Mouse (Mus musculus): ENCODE results near the gene Uhrf2. TPM values are rescaled to one million over a fixed set of nuclear protein-coding genes. Genes with fewer than 3 reads are reported as not detected.

The Uhrf2 gene
- polyA plus RNA-seq, 1 experiment from 2014 or later: 49.5 TPM

DNA sequence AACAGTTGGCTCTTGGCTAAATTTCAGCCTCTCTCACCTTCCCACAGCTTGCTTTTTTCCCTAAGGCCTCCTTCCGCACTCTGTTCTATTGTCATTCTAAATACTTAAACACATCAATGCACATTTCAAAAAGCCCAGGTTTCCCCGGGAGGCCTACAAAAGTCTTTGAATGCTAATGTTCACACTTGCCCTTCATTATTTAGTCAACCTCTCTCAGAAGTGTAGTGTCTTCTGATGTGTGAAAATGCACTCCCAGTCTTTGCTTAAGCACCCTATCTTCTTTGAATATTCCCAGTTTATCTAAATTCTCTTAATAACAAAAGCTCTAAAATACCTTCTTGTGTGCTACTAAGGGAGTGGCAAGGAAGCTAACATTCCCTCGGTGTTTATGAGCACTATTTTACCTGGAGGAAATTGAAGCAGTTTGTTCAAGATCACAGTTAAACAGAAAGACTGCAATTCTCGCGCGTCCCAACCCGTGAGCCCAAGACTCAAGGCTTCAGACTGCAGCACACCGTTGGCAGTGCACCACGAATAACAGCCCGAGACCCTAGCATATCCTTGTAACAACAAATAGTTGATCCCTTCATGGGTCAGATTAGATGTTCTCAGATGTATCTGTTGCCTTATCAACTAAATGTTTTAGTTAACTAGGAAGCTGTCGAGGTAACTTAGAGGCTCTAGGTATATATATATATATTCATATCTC is 1.2 kb upstream of the Uhrf2 start:
- H3K9me3 ChIP-seq: no peaks in the 10 kb centered on the region
- no peak for ATAC-seq (ENCODE audit: low FRiP score, low read depth)
- peak overlapping the region; percentile 94 for H3K27ac ChIP-seq (replicated peaks)
- WGBS: 16% methylated on average over 11 of the region's 11 CpGs
- H3K27me3 ChIP-seq: no peaks in the 10 kb centered on the region
- no peak overlapping the region for H3K9ac ChIP-seq
- peak overlapping the region; percentile 65 for H3K4me2 ChIP-seq
- H3K4me1 ChIP-seq (replicated peaks): peaks cover 35% of the 10 kb centered on the region
- no peaks in the 10 kb centered on the region for H3K36me3 ChIP-seq
- peak overlapping the region; percentile 63 for H3K4me3 ChIP-seq

DNA sequence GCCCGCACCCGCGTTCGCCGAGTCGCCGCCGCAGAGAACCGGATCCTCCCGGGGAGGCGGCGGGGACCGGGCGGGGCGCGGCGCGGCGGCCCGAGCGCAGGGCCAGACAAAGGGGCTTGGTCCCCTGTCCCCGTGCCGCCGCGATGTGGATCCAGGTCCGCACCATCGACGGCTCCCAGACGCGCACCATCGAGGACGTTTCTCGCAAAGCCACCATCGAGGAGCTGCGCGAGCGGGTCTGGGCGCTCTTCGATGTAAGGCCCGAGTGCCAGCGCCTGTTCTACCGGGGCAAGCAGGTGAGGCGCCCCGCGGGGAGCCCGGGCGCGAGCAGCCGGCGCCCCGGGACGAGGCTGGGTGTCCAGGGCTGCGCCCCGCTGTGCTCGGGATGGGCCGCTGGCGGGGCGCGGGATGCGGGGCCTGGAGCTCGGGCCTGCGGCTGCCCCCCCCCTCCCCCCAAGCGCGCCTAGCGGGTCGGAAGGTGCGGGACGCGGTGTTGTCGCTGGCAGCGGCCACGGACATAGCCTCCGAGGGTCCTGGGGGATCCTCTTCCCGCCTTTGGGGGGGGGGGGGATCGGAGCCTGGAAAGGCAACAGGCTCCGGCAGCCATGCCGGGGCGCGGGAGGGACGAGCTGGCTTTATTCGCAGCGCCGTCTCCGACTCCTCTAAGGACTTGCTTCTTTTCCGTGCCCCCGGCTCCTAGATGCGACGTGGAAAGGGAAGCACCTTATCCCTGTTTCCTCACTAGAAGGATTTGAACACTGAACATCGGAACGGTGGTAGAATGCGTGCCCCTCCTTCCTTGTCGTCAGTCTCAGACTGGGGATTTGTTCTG is 539 bp downstream of the Uhrf2 start:
- no peaks in the 10 kb centered on the region for H3K9me3 ChIP-seq
- H3K4me2 ChIP-seq: peak overlapping the region; percentile 65
- H3K36me3 ChIP-seq: no peaks in the 10 kb centered on the region
- no peaks in the 10 kb centered on the region for H3K27me3 ChIP-seq
- H3K4me3 ChIP-seq: peak overlapping the region; percentile 63
- H3K4me1 ChIP-seq (replicated peaks): peaks cover 47% of the 10 kb centered on the region
- ATAC-seq (ENCODE audit: low FRiP score, low read depth): no peak
- under 1% methylated on average over 87 of the region's 92 CpGs for WGBS
- H3K27ac ChIP-seq (replicated peaks): peak overlapping the region; percentile 94
- H3K9ac ChIP-seq: peak overlapping the region; percentile 96

DNA sequence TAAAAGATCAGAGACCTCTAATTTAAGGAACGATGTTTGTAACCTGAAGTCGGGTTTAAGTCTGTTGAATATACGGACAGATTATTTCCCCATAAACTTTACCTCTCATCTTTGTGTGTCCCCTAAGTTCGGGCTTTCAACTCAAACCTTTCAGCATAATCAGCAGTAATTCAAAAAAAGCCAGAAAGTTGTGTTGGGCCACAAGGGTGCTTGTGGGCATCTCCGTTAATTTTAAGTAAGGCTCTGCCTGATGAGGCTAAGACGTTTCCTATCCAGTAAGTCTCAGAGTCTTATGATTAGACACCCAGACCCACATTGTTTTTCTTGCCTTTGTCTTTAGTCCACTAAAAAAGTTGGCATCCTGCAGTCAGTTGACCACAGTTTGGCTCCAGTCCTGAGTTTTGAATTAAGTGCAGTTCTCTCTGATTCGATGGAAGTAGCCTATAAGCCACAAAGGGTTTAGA is 1.2 kb downstream of the Uhrf2 start:
- no peaks in the 10 kb centered on the region for H3K27me3 ChIP-seq
- no peaks in the 10 kb centered on the region for H3K9me3 ChIP-seq
- 4% methylated on average over 7 of the region's 7 CpGs for WGBS
- H3K36me3 ChIP-seq: no peaks in the 10 kb centered on the region
- peak overlapping the region; percentile 65 for H3K4me2 ChIP-seq
- peak overlapping the region; percentile 94 for H3K27ac ChIP-seq (replicated peaks)
- H3K4me1 ChIP-seq (replicated peaks): peaks cover 51% of the 10 kb centered on the region
- no peak for ATAC-seq (ENCODE audit: low FRiP score, low read depth)
- H3K9ac ChIP-seq: peak overlapping the region; percentile 96
- H3K4me3 ChIP-seq: peak overlapping the region; percentile 63

DNA sequence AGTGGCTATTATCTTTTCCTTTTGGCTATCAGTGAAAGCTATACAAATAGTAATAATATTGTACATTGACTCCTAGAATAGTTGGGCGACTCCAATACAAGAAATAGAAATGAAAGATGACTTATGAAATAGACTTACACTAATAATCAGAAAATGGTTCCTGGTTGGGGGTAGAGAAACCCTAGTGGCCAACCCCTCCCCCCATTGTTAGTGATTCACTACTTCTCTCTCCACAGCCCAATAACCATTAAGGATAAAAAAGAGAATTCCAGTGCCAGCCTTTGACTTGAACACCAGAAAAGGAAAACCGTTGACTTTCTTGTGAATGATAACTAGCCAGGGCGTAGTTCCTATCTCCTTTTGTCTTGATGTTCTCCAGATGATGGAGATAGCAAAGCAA is 1.9 kb downstream of the Uhrf2 start:
- Histone ChIP-seq H3K27me3 (no peaks in the 10 kb centered on the region), H3K4me3 (peak overlapping the region; percentile 63), H3K4me2 (peak overlapping the region; percentile 65), H3K9ac (0 out of 2 replicates have a peak overlapping the region, but pooled peaks have one; percentile 96), H3K36me3 (no peaks in the 10 kb centered on the region), H3K27ac (replicated peaks) (no peak overlapping the region), H3K9me3 (no peaks in the 10 kb centered on the region), H3K4me1 (replicated peaks) (peaks cover 51% of the 10 kb centered on the region)
- no peak for ATAC-seq (ENCODE audit: low FRiP score, low read depth)
- WGBS: 49% methylated on average over 3 of the region's 3 CpGs

DNA sequence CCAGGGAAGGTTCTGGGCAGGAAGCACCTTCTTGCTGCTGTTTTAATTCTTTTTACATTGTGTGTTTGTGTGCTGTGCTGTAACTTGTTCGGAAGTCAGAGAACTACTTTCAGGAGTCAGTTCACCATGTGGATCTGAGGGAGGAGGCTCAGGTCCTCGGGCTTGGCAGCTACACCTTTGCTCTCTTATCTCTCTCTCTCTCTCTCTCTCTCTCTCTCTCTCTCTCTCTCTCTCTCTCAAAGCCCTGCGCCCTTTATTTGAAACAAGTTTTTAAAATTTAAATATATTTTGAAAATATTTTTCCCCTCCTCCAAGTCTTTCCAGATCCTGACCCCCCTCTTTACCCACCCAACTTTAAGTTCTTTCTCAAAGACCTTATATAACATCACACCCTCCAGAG is 5.0 kb downstream of the Uhrf2 start:
- Histone ChIP-seq H3K4me1 (replicated peaks) (peaks cover 40% of the 10 kb centered on the region), H3K4me2 (no peak overlapping the region), H3K9me3 (no peaks in the 10 kb centered on the region), H3K27ac (replicated peaks) (no peak overlapping the region), H3K36me3 (0 out of 2 replicates have a peak, but pooled peaks cover 4% of the 10 kb centered on the region), H3K9ac (no peak overlapping the region), H3K4me3 (no peak overlapping the region), H3K27me3 (no peaks in the 10 kb centered on the region)
- ATAC-seq (ENCODE audit: low FRiP score, low read depth): no peak
- 64% methylated on average over 3 of the region's 3 CpGs for WGBS

DNA sequence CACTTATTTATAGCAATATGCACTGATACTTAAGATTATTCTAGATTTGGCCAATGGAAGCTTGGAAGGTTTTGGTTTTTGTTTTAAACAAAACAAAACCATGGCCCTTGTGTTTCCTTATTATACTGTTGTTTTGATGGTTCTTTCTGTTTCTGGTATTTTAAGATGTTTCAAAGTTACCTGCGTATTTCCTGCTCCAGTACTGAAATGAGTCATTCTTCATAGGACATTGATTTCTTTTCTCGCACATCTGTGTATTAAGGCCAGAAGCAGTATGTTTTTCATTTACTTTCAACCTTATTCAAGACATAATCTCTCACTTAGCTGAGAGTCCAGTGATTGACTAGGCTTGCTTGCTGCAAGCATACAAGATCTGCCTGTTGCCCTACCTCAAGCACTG is 13.4 kb downstream of the Uhrf2 start:
- no peak overlapping the region for H3K9ac ChIP-seq
- no peaks in the 10 kb centered on the region for H3K4me1 ChIP-seq (replicated peaks)
- 96% methylated on average over 2 of the region's 2 CpGs for WGBS
- H3K9me3 ChIP-seq: no peaks in the 10 kb centered on the region
- no peak overlapping the region for H3K4me3 ChIP-seq
- peaks cover 4% of the 10 kb centered on the region; the same call in 1 of the 2 replicates for H3K36me3 ChIP-seq
- ATAC-seq (ENCODE audit: low FRiP score, low read depth): no peak
- no peak overlapping the region for H3K4me2 ChIP-seq
- H3K27me3 ChIP-seq: no peaks in the 10 kb centered on the region
- H3K27ac ChIP-seq (replicated peaks): no peak overlapping the region

DNA sequence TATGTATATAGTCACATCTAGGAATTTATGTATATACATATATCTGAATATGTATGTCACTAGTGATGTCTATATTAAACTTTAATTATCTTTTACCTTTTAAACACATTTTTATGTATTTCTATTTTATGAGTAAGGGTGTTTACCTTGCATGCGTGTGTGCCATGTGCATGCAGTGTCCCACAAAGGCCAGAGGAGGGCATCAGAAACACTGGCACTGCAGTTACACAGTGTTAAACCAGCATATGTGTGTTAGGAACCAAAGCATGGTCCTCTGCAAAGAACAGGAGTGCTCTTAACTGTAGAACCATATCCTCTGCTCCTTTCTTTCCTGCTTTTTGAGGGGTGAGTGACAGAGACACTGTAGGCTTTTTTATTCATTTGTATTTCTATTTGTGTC is 14.3 kb downstream of the Uhrf2 start:
- no peak overlapping the region for H3K9ac ChIP-seq
- no peak overlapping the region for H3K27ac ChIP-seq (replicated peaks)
- no peaks in the 10 kb centered on the region; the same call in 1 of the 2 replicates for H3K36me3 ChIP-seq
- no peaks in the 10 kb centered on the region for H3K27me3 ChIP-seq
- WGBS: 96% methylated on average over 1 of the region's 1 CpGs
- H3K4me3 ChIP-seq: no peak overlapping the region
- H3K9me3 ChIP-seq: no peaks in the 10 kb centered on the region
- no peak overlapping the region for H3K4me2 ChIP-seq
- H3K4me1 ChIP-seq (replicated peaks): no peaks in the 10 kb centered on the region
- no peak for ATAC-seq (ENCODE audit: low FRiP score, low read depth)

DNA sequence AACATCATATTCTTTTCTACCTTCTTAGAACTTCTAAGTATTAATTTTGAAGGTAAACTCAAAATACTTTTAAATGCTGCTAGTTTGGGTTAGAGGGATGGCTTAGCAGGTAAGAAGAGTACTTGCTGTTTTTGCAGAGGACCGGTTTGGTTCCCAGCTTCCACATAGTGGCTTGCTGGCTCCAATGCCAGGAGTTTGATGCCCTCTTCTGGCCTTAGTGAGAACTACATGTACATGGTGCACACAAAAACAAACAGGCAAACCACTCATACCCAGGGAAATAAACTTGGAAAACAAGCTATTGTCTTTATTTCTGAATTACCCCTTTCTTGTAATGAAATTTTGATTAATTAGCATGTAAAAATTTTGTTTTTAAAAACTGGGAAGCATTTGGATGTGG is 15.5 kb downstream of the Uhrf2 start:
- Histone ChIP-seq H3K9me3 (no peaks in the 10 kb centered on the region), H3K9ac (no peak overlapping the region), H3K27ac (replicated peaks) (no peak overlapping the region), H3K36me3 (no peaks in the 10 kb centered on the region; the same call in 1 of the 2 replicates), H3K27me3 (no peaks in the 10 kb centered on the region), H3K4me2 (no peak overlapping the region), H3K4me3 (no peak overlapping the region), H3K4me1 (replicated peaks) (no peaks in the 10 kb centered on the region)
- 65% methylated on average over 1 of the region's 1 CpGs for WGBS
- no peak for ATAC-seq (ENCODE audit: low FRiP score, low read depth)

DNA sequence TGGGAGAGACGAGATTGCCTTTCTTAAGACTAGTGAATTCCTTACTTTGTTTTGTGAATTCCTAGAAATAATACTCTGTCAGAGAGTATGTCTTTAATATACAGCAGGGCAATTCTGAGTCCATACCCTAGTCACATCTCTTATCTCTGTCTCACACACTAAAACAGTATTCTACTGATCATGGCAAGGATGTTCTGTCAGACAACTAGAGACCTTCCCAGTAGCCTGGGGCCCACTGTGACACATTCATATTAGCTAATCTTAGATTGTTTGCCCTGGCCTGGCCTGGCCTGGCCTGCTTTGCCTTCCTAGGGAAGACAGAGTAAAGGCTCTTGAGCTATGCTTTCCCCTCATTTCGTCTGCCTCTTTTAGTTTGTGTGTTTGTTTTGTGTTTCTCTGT is 20.3 kb downstream of the Uhrf2 start:
- 89% methylated on average over 2 of the region's 2 CpGs for WGBS
- no peak for ATAC-seq (ENCODE audit: low FRiP score, low read depth)

DNA sequence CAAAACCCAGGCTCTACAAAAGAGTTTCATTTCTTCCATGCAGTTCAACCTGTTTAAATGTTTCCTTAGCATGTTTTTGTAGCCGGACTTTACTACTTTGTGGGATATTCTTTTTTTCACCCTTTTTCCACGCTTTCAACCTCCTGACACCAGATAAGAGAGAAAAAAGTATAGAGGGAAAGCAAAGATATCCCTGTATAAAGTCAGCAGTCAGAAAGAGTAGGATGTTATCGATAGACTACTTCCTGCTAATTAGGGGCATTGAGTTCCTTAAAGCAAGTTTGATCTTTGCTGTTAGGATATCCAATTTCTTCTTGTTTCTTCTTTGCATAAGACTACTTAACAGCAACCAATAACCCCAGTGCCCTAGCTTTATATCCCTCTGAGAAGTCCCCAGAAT is 21.2 kb downstream of the Uhrf2 start:
- no peak overlapping the region for H3K27ac ChIP-seq (replicated peaks)
- H3K36me3 ChIP-seq: 0 out of 2 replicates have a peak, but pooled peaks cover 4% of the 10 kb centered on the region
- H3K9me3 ChIP-seq: no peaks in the 10 kb centered on the region
- no peaks in the 10 kb centered on the region for H3K27me3 ChIP-seq
- 94% methylated on average over 3 of the region's 3 CpGs for WGBS
- H3K4me1 ChIP-seq (replicated peaks): no peaks in the 10 kb centered on the region
- H3K4me2 ChIP-seq: no peak overlapping the region
- ATAC-seq (ENCODE audit: low FRiP score, low read depth): no peak
- H3K9ac ChIP-seq: no peak overlapping the region
- no peak overlapping the region for H3K4me3 ChIP-seq

More for the DNA sequence above, 20.3 kb downstream of the Uhrf2 start:
- Histone ChIP-seq H3K4me1 (replicated peaks) (no peaks in the 10 kb centered on the region), H3K27ac (replicated peaks) (no peak overlapping the region), H3K4me2 (no peak overlapping the region), H3K9ac (no peak overlapping the region), H3K4me3 (no peak overlapping the region), H3K36me3 (no peaks in the 10 kb centered on the region; the same call in 1 of the 2 replicates), H3K9me3 (no peaks in the 10 kb centered on the region), H3K27me3 (no peaks in the 10 kb centered on the region)

DNA sequence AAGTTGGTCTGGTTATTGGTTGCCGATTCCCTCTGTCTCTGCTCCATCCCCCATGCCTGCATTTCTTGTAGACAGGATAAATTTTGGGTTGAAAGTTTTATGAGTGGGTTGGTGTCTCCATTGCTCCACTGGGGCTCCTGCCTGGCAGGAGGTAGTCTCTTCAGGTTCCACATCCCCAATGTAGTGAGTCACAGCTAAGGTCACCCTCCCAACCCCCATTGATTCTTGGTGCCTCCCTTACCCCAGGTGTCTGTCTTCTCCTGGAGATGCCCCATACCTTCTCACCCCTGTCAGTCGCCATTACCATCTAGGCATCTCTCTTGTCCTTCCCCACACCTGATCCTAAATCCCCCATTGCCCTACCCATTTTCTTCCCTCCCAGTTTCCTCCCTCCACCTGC is 23.9 kb downstream of the Uhrf2 start:
- 0 out of 2 replicates have a peak, but pooled peaks cover 4% of the 10 kb centered on the region for H3K36me3 ChIP-seq
- H3K4me1 ChIP-seq (replicated peaks): no peaks in the 10 kb centered on the region
- no peak overlapping the region for H3K27ac ChIP-seq (replicated peaks)
- no peaks in the 10 kb centered on the region for H3K9me3 ChIP-seq
- H3K4me2 ChIP-seq: no peak overlapping the region
- 95% methylated on average over 2 of the region's 2 CpGs for WGBS
- no peak overlapping the region for H3K4me3 ChIP-seq
- H3K9ac ChIP-seq: no peak overlapping the region
- H3K27me3 ChIP-seq: no peaks in the 10 kb centered on the region
- 0 out of 2 replicates have a peak, but pooled peaks have one; percentile 51 for ATAC-seq (ENCODE audit: low FRiP score, low read depth)

DNA sequence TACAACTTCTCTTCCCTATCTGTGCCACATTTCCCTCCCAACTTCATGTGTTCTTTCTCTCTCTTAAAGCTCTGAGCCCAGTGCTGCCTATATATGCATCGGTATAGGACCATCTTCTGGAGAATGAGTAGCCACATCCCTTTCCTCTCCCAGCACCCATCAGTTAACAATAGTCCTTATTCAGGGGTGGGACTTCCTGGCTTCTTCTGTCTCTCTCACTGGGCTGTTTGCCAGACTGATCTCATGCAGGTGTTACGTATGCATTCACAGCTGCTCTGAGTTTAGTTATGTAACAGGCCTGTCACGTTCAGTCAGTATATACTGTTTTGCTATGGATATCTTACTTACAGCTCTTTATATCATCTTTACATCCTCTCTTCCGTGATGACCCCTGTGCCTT is 35.5 kb downstream of the Uhrf2 start:
- Histone ChIP-seq H3K4me1 (replicated peaks) (no peaks in the 10 kb centered on the region), H3K9me3 (no peaks in the 10 kb centered on the region), H3K27ac (replicated peaks) (no peak overlapping the region), H3K4me2 (no peak overlapping the region), H3K27me3 (no peaks in the 10 kb centered on the region), H3K36me3 (no peaks in the 10 kb centered on the region), H3K4me3 (no peak overlapping the region), H3K9ac (no peak overlapping the region)
- 71% methylated on average over 4 of the region's 4 CpGs for WGBS
- no peak for ATAC-seq (ENCODE audit: low FRiP score, low read depth)

Data from hindbrain, embryonic 15.5 days (tissue).